Mouse (Mus musculus) liver, embryonic 15.5 days (tissue): ENCODE data around the gene Hdac5. TPM values are rescaled to one million over a fixed set of nuclear protein-coding genes. Genes with fewer than 3 reads are reported as not detected.
A peak's percentile ranks its signal among the peaks of the same experiment; 100 is the strongest.

Experiments used
- ATAC-seq: fragments of 200-750 bp; cut with Nextera tagmentation; 2 replicates; pipeline ENCODE4 v1.8.0; 2017; ENCODE audit warnings: moderate number of reproducible peaks, mild to moderate bottlenecking, moderate library complexity; ENCODE audit not compliant: insufficient read depth
- H3K27ac ChIP-seq: fragments of 300-500 bp; sonication (generic); replicated peaks from 2 replicates; pipeline ENCODE4 v1.5.1; 2015; ENCODE audit warnings: mild to moderate bottlenecking, inconsistent platforms
- H3K27me3 ChIP-seq: fragments of 300-500 bp; sonication (generic); 2 replicates; pipeline ENCODE4 v1.6.1; 2015; ENCODE audit warnings: mild to moderate bottlenecking, inconsistent platforms
- H3K36me3 ChIP-seq: fragments of 300-500 bp; sonication (generic); replicated peaks from 2 replicates; pipeline ENCODE4 v1.6.1; 2015; ENCODE audit warnings: moderate library complexity, mild to moderate bottlenecking, inconsistent platforms
- H3K4me1 ChIP-seq: fragments of 300-500 bp; sonication (generic); replicated peaks from 2 replicates; pipeline ENCODE4 v1.6.1; 2015; ENCODE audit warnings: inconsistent platforms
- H3K4me2 ChIP-seq: fragments of 300-500 bp; sonication (generic); 2 replicates; pipeline ENCODE4 v1.6.1; 2015; ENCODE audit warnings: moderate library complexity, mild to moderate bottlenecking, inconsistent platforms
- H3K4me3 ChIP-seq: fragments of 300-500 bp; sonication (generic); replicated peaks from 2 replicates; pipeline ENCODE4 v1.5.1; 2015; ENCODE audit warnings: mild to moderate bottlenecking, inconsistent platforms
- H3K9ac ChIP-seq: fragments of 300-500 bp; sonication (generic); 2 replicates; pipeline ENCODE4 v1.6.1; 2015; ENCODE audit warnings: moderate library complexity, mild to moderate bottlenecking, inconsistent platforms
- H3K9me3 ChIP-seq: fragments of 300-500 bp; sonication (generic); replicated peaks from 2 replicates; pipeline ENCODE4 v1.6.1; 2016; ENCODE audit warnings: inconsistent platforms
- WGBS: fragments of 180-500 bp; shearing (Covaris S2); methylation state at CpG from one replicate; pipeline ENCODE4 v1.1.7; 2015; ENCODE audit warnings: mixed read lengths; ENCODE audit not compliant: insufficient replicate concordance; 5-methylcytosine and 5-hydroxymethylcytosine counted together
- polyA plus RNA-seq: library from polyadenylated mRNA; unstranded; fragments of >200 nt; fragmentation: Nextera tagmentation; extraction: Ambion mirVana; gene quantifications from 2 replicates; pipeline ENCODE4 v1.2.1, GENCODE M21; 2015

Gene Hdac5
- polyA plus RNA-seq, 1 experiment from 2014 or later = 17.5 TPM

DNA sequence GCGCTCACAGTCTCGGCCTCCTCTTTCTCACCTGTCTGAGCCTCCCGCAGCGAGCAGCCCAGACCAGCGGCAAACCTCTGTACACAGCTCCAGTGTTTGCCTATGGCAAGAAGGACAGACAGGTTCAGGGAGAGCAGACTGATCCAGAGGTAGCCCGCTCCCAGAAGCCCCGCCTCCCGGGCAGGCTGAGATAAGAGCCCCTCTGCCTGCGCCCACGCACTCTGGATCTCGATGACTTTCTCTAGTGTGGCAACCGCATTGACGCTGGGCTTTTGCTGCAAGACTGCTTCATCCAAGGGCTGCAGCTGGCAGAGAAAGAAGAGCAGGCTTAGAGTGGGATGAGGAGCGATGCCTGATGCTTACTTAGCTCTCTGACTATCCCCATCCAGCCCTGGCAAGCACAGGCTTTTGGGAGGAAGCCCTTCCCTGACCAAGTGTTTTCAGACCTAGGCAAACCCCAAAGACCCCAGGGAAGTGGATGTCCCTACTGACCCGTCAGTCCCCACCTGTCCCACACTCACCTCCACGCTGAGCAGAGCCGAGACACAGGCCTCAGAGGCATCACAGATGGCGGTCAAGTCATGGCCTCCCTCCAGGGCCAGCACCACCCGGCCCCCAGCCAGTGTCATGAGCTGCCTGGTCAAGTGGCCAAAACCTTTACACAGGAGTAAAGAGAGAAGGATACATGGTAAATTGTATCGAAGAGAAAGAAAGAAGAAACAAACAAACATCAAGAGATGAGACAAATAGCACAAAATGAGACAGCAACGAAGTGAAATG is 33.8 kb downstream of the Hdac5 start:
- Histone ChIP-seq H3K9ac (no peak overlapping the region), H3K4me1 (peaks cover 19% of the 10 kb centered on the region), H3K9me3 (no peaks in the 10 kb centered on the region), H3K27ac (no peak overlapping the region), H3K4me2 (no peak overlapping the region), H3K27me3 (no peaks in the 10 kb centered on the region), H3K4me3 (no peak overlapping the region), H3K36me3 (peaks cover 66% of the 10 kb centered on the region)
- peak; percentile 66 for ATAC-seq
- 58% methylated on average over 21 of the region's 21 CpGs for WGBS

DNA sequence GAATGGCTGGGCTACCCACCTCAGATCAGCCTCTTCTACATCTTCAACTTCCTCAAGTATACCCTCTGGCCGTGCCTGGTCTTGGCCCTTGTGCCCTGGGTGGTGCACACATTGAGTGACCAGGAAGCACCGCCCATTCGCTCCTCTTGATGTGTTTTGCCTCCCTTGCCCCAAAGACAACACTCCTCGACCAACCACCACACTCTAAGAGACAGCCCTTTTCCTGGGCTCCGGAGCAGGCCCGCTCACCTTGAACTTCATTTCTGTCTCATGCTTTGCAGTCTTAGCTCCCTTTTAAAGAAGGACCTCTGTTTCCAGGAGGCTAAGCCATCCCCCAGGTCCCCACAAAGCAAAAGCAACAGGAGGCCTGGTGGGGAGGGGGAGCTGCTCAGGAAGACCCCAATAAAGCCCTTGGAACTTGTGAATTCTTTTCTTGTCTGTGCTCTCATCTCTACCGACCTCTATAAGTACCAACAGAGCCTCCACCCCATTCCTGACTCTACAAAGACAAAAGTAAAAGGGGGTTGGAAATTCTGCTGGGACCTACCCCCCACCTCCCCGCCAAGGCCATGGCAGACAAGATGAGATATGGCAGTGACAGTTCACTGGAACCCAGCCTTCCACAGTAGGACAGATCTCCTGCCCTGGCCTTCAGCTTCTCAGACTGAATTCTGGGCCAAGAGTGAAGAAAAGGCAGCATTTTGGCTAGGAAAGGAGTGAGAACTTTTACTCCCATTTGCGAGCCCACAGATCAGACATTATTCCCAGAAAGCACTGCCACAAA is 36.1 kb downstream of the Hdac5 start:
- ATAC-seq = no peak
- no peaks in the 10 kb centered on the region for H3K9me3 ChIP-seq

DNA sequence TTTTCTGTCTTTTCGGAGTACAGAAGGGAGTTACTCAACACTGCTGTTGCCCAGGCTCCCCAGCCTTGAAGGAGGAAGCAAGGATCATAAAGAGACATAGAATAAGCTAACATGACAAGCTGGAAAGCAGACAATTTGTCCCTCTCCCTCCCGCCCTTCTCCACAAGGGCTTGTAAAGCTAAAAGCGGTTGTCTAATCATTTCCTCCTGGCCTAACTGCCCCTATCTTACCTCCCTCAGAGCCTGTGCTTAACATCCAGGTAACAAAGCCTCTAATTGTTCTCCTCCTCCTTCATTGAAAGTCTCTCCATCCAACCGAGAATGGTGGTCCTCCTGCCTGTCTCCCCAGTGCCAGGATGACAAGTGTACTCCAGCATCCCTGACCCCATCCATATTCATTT is 39.1 kb downstream of the Hdac5 start:
- peak overlapping the region; percentile 3; the same call in 1 of the 2 replicates for H3K9ac ChIP-seq
- peak overlapping the region; percentile 64 for H3K4me3 ChIP-seq
- peaks cover 21% of the 10 kb centered on the region for H3K36me3 ChIP-seq
- ATAC-seq = no peak
- H3K9me3 ChIP-seq = no peaks in the 10 kb centered on the region
- peak overlapping the region; percentile 91 for H3K4me2 ChIP-seq
- 12% methylated on average over 4 of the region's 4 CpGs for WGBS
- H3K27ac ChIP-seq = peak overlapping the region; percentile 45
- no peaks in the 10 kb centered on the region for H3K27me3 ChIP-seq
- peaks cover 38% of the 10 kb centered on the region for H3K4me1 ChIP-seq

More for the DNA sequence above, 36.1 kb downstream of the Hdac5 start:
- H3K27me3 ChIP-seq = no peaks in the 10 kb centered on the region
- H3K27ac ChIP-seq = no peak overlapping the region
- no peak overlapping the region for H3K4me3 ChIP-seq
- 70% methylated on average over 9 of the region's 9 CpGs for WGBS
- H3K4me2 ChIP-seq = no peak overlapping the region
- H3K9ac ChIP-seq = no peak overlapping the region
- peaks cover 42% of the 10 kb centered on the region for H3K4me1 ChIP-seq
- peaks cover 48% of the 10 kb centered on the region for H3K36me3 ChIP-seq

DNA sequence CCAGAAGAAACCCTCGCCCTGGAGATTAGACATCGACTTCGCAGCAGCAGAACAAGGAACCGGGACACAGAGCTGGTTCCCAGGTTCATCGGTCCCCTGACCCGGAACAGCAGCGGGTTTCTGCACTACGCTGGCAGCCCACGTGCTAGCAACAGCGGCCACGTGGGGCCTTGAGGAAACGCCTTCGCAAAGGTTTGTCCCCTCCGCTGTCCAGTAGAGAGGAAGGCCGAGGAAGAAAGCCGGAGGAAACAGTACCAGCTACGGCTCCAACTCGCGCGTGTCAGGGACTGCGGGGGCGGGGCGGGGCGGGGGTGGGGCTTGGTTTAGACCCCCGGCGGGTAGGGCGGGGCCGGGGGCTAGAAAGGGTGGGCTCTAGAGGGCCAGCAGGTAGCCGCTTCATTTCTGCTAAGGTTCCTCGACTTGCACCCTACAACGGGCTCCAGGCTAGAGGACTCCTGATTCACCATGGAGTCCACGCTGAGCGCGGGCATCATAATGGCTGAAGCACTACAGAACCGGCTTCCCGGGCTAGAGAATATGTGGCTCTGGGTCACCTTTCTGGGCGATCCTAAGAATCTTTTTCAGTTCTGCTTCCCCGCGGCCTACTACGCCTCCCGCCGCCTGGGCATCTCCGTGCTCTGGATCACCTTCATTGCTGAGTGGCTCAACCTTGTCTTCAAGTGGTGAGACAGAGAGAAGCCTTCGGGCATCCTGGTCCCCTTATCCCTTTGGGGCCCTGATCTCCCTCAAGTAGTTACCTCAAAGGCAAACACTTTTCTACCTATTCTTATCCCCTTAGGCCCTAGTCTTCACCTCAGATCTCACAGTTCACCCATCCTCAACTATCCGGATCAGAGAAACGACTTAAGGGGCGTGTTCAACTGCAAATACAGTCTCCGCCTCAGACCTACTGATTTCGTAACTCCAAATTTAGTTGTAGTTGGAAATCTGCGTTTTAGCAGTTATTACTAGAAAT is 40.2 kb downstream of the Hdac5 start, which contains the start of gene G6pc3:
TSS of gene G6pc3 (plus strand) at position 160 of the 976 bp plus-strand sequence.
- Histone ChIP-seq H3K27me3 (no peaks in the 10 kb centered on the region), H3K9ac (peak within 1 kb of the TSS; percentile 53), H3K27ac (peak within 1 kb of the TSS; percentile 64), H3K4me1 (peaks cover 28% of the 10 kb centered on the region), H3K9me3 (no peaks in the 10 kb centered on the region), H3K4me2 (peak within 1 kb of the TSS; percentile 91), H3K4me3 (peak within 1 kb of the TSS; percentile 64), H3K36me3 (peaks cover 12% of the 10 kb centered on the region; the same call in 1 of the 2 replicates)
- peak; percentile 53 for ATAC-seq
- WGBS = under 1% methylated on average over 50 of the region's 50 CpGs

DNA sequence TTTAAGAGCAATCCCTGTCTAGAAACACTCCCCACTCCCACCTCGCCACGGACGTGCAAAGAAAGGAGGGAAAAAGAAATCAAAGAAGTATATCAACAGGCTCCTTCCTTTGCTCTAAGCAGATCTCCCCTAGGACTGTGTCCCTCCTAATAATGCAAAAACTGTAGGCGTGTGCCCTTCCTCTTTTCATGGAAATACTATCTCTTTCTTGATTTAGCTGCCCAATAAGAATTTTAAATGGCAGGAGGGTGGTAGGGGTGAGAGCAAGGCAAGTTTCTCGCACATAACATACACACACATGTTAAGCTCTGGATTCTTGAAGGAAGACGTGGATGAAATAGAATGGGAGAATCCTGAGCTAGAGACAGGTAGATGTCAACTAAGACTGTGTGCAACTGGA is 41.0 kb downstream of the Hdac5 start:
- Histone ChIP-seq H3K9me3 (no peaks in the 10 kb centered on the region), H3K36me3 (peaks cover 9% of the 10 kb centered on the region; the same call in 1 of the 2 replicates), H3K9ac (peak overlapping the region; percentile 53; the same call in 1 of the 2 replicates), H3K27ac (peak overlapping the region; percentile 46; the same call in 1 of the 2 replicates), H3K27me3 (no peaks in the 10 kb centered on the region), H3K4me1 (peaks cover 35% of the 10 kb centered on the region), H3K4me2 (peak overlapping the region; percentile 91), H3K4me3 (peak overlapping the region; percentile 64)
- no peak for ATAC-seq
- WGBS = 47% methylated on average over 6 of the region's 6 CpGs

DNA sequence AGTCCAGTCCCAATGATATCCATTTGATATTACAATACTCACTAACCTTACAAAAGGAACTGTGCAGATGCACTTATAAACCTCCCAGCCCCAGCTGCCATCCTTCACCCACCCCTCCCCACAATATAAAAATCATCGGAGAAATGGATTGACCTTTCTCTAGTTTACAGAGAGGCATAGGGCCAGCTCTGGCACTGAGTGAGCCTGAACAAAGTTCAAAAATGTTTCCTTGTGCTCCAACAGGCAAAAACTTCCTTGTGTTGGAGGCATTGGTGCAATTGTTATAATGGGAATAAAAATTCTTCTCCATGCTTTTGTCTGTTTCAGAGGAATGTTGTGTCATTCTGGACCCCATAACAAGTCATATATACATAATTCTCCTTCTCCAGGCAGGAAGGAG is 43.7 kb downstream of the Hdac5 start:
- 69% methylated on average over 1 of the region's 1 CpGs for WGBS
- H3K9ac ChIP-seq = no peak overlapping the region
- H3K4me2 ChIP-seq = no peak overlapping the region
- peaks cover 15% of the 10 kb centered on the region for H3K36me3 ChIP-seq
- H3K27ac ChIP-seq = no peak overlapping the region
- H3K27me3 ChIP-seq = no peaks in the 10 kb centered on the region
- no peak for ATAC-seq
- H3K4me1 ChIP-seq = peaks cover 53% of the 10 kb centered on the region
- H3K9me3 ChIP-seq = no peaks in the 10 kb centered on the region
- H3K4me3 ChIP-seq = no peak overlapping the region

DNA sequence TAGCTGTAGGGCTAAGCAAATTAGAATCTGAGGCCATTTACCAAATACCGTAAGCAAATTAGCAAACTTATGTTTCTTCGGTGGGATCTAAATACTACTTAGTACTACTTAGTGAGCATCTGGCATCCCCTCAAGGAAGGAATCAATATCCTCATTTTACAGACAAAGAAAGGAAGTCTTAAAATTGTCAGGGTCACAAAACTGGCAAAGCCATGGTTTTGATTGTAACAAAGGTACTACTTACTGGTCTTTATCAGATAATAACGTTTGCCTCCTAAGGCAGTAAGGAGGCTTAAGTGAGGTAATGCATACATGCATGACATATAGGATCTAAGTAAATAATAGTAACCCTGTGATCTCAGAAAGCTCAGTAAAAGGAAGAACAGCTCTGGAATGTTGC is 44.3 kb downstream of the Hdac5 start:
- Histone ChIP-seq H3K4me2 (peak overlapping the region; percentile 85), H3K9ac (0 out of 2 replicates have a peak overlapping the region, but pooled peaks have one; percentile 96), H3K4me3 (peak overlapping the region; percentile 94), H3K9me3 (no peaks in the 10 kb centered on the region), H3K27me3 (no peaks in the 10 kb centered on the region), H3K36me3 (peaks cover 20% of the 10 kb centered on the region), H3K4me1 (peaks cover 47% of the 10 kb centered on the region), H3K27ac (no peak overlapping the region; the same call in 1 of the 2 replicates)
- ATAC-seq = no peak
- 45% methylated on average over 3 of the region's 3 CpGs for WGBS

DNA sequence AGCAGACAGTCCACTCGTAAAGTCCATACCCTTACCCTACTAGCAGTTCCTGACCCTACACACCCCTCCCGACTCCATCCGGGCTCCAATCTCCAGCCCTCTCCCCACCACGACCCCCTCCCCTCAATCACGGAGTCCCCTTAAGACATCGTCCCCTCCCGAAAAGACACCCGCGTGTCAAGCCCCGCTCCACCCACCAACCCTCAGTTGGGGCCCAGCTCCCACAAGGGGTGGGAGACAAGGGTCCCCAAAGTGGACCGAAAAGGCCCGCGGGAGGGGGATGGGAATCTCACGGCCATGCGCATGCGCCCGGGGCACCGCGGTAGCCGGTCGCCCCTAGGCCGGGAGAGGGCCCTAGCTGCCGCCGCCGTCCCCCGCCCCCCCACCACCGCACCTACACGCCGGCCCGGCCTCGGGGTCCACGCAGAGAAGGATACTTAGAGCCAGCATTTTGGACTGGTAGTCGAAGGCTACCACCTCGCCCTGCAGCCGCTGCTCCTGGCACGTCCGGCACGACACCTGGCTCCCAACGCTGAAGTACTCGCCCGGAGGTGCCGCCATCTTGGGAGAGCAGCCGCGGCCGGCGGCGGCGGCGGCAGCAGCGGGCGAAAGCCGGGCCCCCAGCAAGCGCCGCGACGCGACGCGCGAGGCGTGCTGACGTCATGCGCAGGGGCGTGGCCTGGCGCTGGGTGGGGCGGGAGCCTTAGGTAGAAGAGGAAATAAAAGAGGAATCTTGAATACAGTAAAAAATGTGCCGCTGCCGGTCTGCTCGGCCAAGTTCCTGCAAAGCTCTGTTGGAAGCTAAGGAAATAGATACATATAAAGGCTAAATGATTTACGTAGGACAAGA is 45.1 kb downstream of the Hdac5 start, which contains the start of gene Lsm12:
TSS of gene Lsm12 (minus strand) at position 651 of the 850 bp plus-strand sequence.
- Histone ChIP-seq H3K27ac (peak within 1 kb of the TSS; percentile 92), H3K4me1 (peaks cover 39% of the 10 kb centered on the region), H3K27me3 (no peaks in the 10 kb centered on the region), H3K9ac (peak within 1 kb of the TSS; percentile 96), H3K36me3 (peaks cover 28% of the 10 kb centered on the region), H3K9me3 (no peaks in the 10 kb centered on the region), H3K4me3 (peak within 1 kb of the TSS; percentile 94), H3K4me2 (peak within 1 kb of the TSS; percentile 85)
- ATAC-seq = peak; percentile 82
- WGBS = under 1% methylated on average over 69 of the region's 70 CpGs

DNA sequence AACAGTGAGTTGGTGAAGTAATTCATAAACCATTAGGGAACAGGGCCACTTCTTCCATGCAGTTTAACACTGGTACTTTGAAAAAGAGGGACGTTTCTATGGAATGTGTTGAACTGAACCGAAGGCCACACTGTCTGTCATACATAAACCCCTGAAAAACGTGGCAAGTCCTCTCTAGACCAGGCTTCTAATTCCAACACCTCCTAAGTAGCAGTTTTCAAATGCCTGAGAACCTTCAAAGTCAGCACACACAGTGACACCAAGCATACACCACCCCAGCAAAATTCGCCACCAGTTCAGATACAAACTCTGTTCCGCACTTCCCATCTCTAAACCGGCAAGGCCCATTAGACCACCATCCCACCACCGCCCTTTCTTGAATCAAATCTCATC is 45.7 kb downstream of the Hdac5 start:
- H3K4me1 ChIP-seq = peaks cover 33% of the 10 kb centered on the region
- H3K4me2 ChIP-seq = peak overlapping the region; percentile 85
- peaks cover 35% of the 10 kb centered on the region for H3K36me3 ChIP-seq
- WGBS = 5% methylated on average over 7 of the region's 7 CpGs
- H3K9me3 ChIP-seq = no peaks in the 10 kb centered on the region
- no peaks in the 10 kb centered on the region for H3K27me3 ChIP-seq
- H3K9ac ChIP-seq = peak overlapping the region; percentile 96
- ATAC-seq = no peak
- H3K4me3 ChIP-seq = peak overlapping the region; percentile 94
- H3K27ac ChIP-seq = peak overlapping the region; percentile 92

DNA sequence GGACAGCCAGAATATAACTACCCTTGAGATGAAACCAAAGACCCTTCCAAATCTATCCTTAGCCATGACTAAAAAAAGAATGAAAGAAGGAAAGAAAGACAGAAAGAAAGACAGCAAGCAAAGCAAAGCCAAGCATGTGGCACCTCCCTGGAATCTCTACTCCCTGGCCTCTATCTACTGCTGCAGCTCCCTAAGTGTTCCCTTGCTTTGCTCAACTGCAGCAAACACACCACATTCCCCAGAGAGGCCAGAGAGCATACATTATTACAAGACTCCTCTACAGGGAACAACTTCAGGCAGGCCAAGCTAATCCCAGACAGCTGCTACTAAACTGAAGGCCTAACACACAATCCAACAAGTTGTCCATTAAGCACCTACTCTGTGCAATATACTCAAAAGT is 50.1 kb downstream of the Hdac5 start:
- Histone ChIP-seq H3K27ac (no peak overlapping the region), H3K27me3 (no peaks in the 10 kb centered on the region), H3K4me1 (peaks cover 27% of the 10 kb centered on the region), H3K9me3 (no peaks in the 10 kb centered on the region), H3K36me3 (peaks cover 70% of the 10 kb centered on the region), H3K9ac (no peak overlapping the region), H3K4me3 (no peak overlapping the region), H3K4me2 (no peak overlapping the region)
- ATAC-seq = no peak
